Mouse (Mus musculus): ENCODE measurements at regions not wholly inside any gene's neighbourhood (a gene's known extent, or its start where the extent isn't known, plus 50 kb on each side); places are given as distances from the start of the nearest gene placed in this dataset.

DNA sequence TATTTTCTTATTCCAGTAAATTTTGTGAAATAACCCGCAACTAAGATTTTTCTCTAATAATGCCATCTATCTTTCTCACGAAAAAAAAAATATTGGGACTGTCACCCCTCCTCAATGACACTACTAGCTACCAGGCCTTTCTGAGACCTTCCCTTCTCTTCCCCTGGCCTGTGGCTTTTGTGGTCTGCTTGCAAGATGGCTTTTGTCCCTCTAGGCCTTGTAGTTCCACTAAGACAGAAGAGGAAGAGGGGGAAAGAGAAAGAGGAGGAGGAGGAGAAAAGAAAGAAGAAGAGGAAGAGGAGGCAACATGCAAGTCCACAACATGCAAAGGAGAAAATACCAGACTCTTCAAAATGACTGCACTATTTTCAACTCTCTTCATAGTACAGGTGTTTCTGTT is 590.9 kb upstream of the Sall1 start:
- TF ChIP-seq CTCF (IDR thresholded peaks at IDR 0.05; ENCODE audit: low read depth, low read length) (no peak), POLR2A (IDR thresholded peaks at IDR 0.05; ENCODE audit: extremely low read depth, insufficient read depth, low read length) (no peak)
